Mouse (Mus musculus) heart, postnatal 14 days (tissue): Measurements from ENCODE around the gene Slc31a1. TPM values are rescaled to one million over a fixed set of nuclear protein-coding genes. Genes with fewer than 3 reads are reported as not detected.

Experiments used
- DNase-seq, 2 experiments: peaks; one replicate each; pipeline ENCODE4 v3.0.0; 2021 to 2022
- intact Hi-C: fragments of 180-260 bp; cut with DNase I; formaldehyde crosslinking; loops from one replicate; pipeline ENCODE4 v1.15.1; 2025
- long read RNA-seq, 2 experiments: library from polyadenylated mRNA; stranded (forward); transcript quantifications; one replicate each; pipeline ENCODE4 v2.0.0; 2021
- total RNA-seq, 2 experiments: library from RNA; stranded (reverse); gene quantifications; 2 replicates each; pipeline ENCODE4 v1.2.3; 2021

Slc31a1 gene
- total RNA-seq = 10 to 100 TPM; 25.9 to 28.5 TPM
- long read RNA-seq, experiment 1, transcript Slc31a1-201 (5 exons, 3,718 nt) = major isoform, 107 of 115 reads
- long read RNA-seq, experiment 1, partial matches to known transcripts = 5 of 115 reads
- long read RNA-seq, experiment 1, other reads (novel, unspliced or antisense) = 3 of 115 reads
- long read RNA-seq, experiment 2, transcript Slc31a1-201 (5 exons, 3,718 nt) = major isoform, 90 of 95 reads
- long read RNA-seq, experiment 2, partial matches to known transcripts = 1 of 95 reads
- long read RNA-seq, experiment 2, other reads (novel, unspliced or antisense) = 4 of 95 reads

DNA sequence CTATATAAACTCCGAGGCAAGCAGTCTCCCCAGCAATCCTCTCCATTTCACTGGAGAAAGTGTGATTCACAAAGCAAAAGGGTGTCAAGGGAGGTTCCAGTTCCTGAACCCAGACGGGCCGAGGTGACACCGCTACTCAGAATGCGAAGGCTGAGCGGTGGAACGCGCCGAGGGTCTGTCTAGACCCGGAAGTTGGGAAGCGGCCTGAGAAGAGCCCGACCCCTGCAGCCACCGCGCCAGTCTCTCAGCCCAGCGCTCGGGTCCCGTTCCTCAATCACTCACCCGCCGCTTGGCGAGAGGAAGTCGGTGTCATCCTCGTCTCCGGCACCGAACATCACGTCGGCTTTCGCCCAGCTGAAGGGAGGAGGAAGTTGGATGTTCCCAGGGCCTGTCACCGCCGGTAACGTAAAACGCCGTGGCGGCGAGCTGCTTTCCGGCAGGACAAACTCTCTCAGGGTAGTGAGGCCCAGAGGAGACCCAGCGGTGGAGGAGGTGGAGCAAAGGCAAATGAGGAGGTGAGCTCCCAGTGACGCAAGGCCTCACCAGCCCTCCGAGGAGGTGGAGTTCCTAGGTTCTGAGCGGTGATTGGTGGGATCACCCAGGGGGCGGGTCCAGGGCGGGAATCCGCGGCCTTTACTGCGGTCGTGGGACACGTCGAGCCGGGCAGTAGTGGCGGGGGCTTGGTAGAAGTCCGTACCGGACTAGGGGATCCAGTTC is at the start of gene Slc31a1, which contains the start of gene Fkbp15:
TSS of gene Slc31a1 (plus strand) at position 640 of the 717 bp plus-strand sequence.
TSS of gene Fkbp15 (minus strand) at position 461 of the 717 bp plus-strand sequence.
- DNase-seq = peak; percentile 92 to 94
- intact Hi-C loops = loop anchor here (2.0 kb wide), 1 partner anchor 47 kb away; no protein-coding TSS in a partner anchor

DNA sequence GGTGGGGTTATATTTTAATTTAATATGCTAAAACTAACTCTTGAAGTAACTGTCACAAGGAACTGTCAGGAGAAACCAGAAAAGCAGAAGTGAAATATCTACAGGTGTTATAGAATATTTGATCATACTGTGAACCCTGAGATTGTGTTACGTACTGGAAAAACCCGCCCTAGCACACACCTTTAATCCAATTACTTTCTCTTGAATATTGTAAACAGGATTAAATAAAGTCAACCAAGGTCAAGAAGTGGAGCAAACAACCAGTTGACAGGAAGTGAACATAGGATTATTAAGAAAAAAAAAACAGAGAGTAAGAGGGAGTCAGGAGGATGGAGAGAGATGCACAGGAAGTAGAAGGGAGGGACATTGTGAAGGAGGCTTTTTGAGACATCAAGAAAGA is 47.7 kb upstream of the Slc31a1 start:
- DNase-seq = no peak
- intact Hi-C loops = no loop called here

DNA sequence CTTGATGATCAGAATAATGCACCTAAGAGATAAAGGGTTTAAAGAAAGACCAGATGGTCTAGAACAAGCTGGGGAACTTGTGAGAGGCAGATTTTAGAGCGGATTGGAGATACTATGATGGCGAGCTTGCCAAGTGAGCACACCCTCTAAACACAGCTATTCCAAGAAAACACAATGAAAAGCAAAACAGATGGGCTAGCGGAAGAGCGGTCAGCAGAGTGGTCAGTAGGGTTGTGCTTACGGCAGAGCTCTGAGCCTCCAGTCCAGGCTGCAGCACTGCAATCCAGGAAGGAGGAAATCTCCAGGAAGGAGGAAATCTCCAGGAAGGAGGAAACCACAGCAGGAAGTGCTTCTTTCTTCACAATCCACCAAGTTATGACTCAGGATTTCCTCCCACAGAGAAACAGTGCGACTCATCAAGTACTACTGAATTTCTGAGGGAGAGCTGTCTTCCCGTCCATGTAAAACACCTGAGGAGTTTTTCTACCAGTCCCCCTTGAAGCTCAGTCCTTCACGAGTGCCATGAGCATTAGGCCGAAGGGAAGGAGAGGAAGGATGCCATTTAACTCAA is 46.8 kb upstream of the Slc31a1 start:
- no peak for DNase-seq
- intact Hi-C loops = no loop called here

DNA sequence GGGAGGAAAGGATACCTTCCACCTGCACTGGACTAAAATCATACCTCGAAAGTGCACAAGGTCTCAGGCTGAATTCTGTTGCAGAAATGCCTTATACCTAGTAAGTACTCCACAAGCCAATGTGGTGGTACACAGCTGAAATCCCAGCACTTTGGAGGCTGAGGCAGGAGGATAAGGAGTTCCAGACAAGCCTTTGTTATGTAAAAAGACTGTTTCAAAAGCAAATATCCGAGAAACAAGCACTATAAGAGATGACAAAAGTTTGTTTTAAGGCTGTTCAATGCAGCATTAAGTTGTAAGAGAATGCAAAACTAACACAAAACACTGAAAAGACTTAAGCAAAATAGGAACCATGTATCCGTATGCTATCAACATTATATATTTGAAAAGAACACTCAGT is 46.0 kb upstream of the Slc31a1 start:
- intact Hi-C loops = no loop called here
- DNase-seq = no peak

DNA sequence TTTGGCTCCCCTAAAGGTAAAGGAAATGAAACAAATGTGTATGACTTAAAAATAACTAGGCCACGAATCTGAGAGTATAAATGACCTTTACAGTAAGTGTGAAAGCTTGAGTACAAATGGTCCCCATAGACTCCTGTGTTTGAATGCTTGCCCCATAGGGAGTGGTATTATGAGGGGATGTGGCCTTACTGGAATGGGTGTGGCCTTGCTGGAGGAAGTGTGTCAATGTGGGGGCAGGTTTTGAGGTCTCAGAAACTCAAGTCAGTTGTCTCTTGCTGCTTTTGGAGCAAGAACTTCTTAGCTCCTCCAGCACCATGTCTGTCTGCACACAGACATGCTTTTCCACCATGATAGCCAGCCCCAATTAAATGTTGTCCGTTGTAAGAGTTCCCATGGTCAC is 44.1 kb upstream of the Slc31a1 start:
- intact Hi-C loops = no loop called here

DNA sequence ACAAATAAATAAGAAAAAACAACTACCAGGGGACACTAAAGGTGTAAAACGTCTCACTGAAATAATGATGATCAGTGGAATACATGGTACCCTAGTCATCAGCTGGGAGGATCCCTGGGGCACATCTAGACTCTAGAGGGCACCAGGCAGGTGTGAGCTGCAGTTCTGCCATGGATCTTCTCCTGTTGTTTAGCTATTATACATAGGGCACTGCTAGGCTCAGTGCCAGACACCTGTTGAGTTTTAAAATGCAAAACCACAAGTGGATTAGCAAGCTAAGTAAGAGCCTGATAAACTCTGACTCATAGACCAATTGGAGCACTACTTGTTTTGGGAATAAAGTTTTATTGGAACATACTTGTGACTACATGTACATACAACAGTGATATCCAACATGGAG is 42.2 kb upstream of the Slc31a1 start:
- no peak for DNase-seq
- intact Hi-C loops = no loop called here

More for the DNA sequence above, 44.1 kb upstream of the Slc31a1 start:
- no peak for DNase-seq

DNA sequence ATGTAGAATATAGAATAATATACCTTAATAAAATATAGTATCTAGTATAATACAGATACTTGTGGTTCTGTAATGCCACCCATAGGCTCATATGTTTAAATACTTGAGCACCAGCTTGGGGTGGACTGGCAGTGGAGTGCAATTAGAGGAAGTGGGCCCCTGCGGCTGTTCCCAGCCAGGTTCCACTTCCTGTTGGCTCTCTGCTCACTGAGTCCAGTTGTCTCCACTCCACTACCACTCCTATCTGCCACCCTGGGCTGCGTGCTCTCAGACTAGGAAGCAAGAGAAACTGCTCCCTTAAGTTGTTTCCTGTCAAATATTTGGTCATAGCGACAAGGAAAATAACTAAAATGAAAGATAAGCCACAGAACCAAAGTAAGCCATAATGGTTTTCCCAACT is 37.8 kb upstream of the Slc31a1 start:
- peak in 1 of 2 experiments; percentile 12 for DNase-seq
- intact Hi-C loops = no loop called here

DNA sequence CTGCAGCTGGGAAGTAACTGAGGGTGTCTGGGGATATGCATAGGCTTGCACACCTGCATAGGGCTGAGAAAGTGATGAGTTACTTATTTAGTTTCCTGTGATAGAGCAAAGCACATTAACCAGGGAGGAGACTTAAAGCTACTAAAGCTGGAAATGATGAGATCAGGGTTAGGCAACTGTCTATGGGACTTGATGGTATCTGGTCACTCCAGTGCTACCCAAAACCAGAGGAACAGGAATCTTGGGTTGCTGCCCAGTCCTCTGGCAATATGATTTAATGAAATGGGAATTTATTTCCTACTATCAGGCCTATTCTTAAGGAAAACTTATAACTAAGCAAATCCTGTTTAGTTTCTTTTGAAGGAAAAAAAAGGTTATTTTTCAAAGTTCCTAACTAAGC is 34.4 kb upstream of the Slc31a1 start:
- intact Hi-C loops = no loop called here

DNA sequence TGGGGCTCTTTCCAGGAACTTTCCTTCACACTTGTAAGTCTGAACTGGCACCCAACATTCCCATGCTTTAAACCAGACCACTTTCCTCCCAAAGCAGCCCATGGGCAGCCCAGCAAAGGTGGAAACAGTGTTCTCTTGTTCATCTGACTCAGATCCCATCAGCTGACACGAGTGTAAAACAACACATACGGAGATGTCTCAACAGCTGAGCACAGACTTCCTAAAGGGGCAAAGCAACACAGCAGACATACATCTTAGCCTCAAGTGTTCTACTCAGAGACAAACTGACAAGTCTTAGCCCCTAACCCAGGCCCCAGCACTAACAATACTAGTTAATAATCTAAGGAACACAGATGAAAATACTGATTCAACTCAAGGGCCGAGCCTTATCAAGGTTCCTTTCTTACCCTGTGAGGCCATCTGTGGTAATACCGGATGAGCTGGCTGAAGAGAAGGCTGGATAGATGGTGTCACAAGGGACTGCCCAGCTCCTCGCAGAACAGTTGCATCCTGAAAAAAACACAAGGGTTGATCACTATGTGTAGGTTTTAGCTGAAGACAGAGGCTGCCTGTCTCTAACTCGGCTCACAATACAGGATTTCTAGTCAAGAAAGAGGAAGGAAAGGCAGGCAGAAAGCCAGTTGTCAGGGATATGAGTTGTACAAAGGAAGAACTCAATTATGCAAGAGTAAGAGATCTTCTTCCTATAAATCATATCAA is 31.4 kb upstream of the Slc31a1 start:
- DNase-seq = no peak

More for the DNA sequence above, 34.4 kb upstream of the Slc31a1 start:
- DNase-seq = no peak

DNA sequence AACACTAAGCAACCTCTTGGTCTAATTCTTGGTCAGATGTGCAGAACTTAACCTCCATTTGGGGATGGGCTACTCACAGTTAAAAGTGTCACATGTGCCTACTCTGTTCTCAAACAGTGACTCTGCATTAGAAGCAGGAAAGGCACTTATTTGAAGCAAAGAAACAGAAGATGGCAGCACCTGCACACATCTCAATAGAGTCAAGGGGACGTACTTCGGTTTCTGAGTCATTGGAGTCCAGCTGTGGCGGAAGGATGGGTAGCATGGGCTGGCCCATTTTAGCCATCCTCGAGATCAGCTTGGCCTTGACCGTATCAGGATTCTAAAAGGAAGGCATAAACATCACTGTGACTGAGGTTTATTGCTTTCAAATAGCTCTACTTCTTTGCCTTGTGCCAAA is 28.6 kb upstream of the Slc31a1 start:
- intact Hi-C loops = no loop called here
- DNase-seq = no peak

More for the DNA sequence above, 31.4 kb upstream of the Slc31a1 start:
- intact Hi-C loops = no loop called here

DNA sequence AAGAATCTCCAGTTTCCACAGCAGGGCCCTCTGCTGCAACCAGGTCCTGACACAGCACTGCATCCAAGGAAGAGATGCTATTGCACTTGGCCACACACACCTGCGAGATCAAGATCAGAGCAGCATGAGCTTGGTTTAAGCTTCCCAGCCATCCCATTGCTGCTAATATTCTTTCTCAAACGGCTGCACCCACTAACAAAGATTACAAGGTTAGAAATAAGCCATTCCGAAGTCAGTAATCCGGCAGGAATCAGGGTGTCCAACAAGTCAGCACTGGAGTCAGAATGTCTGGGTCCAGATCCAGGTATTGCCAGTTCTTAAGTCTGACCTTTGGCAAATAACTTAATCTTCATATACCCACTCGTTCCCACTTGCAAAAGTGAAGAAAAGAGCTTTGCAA is 22.0 kb upstream of the Slc31a1 start:
- no peak for DNase-seq
- intact Hi-C loops = no loop called here

DNA sequence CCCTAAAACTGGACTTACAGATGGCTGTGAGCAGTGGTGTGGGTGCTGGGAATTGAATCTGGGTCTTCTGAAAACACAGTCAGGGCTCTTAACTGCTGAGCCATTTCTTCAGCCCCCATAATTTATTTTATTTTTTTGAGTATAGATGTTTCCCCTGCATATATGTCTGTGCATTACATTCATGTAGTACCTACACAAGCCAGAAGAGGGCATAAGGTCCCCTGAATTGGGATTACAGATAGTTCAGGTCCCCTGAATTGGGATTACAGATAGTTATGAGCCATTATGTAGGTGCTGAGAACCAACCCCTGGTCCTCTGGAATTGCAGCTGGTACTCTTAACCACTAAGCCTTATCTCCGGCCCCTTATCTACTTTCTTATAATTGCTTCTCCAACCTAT is 16.5 kb upstream of the Slc31a1 start:
- intact Hi-C loops = loop anchor here (5.0 to 10.0 kb wide), 2 partner anchors 63 to 421 kb away; partner anchors contain the start of genes Cdc26 and Prpf4
- peak in 1 of 2 experiments; percentile 15 for DNase-seq

DNA sequence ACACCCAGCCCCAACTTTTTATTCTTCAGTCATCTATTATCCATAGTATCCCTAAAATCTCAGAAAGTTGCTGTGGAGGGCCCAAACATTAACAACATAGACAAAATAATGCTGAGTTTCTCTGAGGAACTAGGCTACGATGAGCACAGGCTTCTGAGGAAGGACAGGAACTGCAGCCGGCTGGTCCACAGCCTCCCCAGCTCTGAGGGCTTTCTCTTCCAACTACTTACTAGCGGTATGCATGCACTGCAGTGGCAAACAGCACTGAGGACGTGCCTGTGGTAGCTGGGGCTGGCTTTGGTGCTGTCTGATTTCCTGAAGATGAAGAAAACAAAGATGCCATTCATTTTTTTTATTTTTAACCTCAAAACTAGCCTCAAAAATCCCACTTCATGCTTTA is 14.7 kb upstream of the Slc31a1 start:
- intact Hi-C loops = loop anchor here (5.0 to 10.0 kb wide), 2 partner anchors 161 to 419 kb away; no protein-coding TSS in a partner anchor
- DNase-seq = no peak

DNA sequence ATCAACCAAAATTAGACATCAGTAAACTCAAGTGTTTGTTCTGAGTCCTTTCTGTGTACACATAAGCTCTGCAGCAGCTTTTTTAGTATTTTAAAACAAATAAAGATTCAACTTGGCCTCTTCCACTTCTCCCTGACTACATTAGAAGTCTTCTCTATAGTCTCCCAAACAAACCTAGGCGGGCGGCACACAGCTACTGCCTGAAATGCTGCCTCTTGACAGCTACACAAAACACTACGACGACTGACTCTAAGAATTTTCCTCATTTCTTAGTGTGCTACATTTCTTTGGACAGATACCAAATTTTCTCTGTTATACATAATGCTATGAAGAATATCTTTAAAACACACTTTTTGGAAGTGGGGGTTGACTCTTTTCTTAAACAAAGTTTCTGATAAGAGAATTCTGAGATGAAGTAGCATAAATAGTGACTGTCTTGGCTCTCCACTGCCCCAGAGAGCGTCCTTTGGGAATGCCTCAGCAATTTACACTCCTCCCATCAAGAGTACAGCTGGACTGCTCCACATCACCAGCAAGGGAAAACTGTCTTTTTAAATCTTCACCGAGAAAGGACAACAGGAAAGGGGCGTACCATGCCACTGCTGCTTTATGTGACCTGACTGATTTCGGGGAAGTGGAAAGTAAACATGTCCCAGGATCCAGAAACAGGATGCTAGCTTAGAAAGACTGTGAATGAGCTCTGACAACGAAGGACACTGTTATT is 12.8 kb upstream of the Slc31a1 start:
- intact Hi-C loops = loop anchor here (5.0 to 10.0 kb wide), 2 partner anchors 160 to 417 kb away; no protein-coding TSS in a partner anchor
- peak in 1 of 2 experiments; percentile 21 for DNase-seq

DNA sequence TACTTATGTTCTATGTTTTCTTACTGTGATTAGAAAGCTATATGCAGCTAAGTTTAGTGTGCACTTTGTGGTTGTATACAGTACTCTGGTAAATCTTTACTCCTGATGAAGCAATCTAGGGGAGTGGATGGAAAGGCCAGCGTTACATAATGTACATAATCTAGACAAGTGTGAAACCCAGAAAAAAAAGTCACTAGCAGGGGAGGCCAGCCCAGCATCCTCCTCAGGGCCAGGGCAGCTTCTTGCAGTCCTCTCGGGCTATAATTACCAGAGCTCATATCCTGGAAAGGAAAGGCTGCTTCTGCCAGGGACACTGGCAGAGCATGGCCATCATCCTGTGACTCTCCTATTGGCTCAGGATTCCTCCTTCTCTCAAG is 12.2 kb upstream of the Slc31a1 start:
- intact Hi-C loops = loop anchor here (5.0 to 10.0 kb wide), 2 partner anchors 159 to 416 kb away; no protein-coding TSS in a partner anchor

DNA sequence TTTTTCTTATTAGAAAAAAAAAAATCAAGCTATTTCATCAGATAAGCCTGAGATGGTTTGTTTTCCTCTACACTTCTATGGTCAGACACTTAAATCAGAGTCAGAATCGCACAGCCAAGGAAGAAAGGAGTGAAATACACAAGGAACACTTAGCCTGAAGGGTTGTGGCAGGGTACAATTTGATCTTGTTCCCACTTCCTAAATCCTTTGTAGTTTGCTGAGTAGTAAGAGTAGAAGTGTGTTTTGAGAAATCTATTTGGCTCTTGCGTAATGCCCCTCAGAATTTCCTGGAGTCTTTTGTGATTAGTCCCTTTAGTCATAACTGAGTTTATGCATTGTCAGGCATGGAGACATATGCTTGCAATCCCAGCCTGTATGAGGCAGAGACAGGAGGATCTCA is 11.2 kb upstream of the Slc31a1 start:
- DNase-seq = no peak
- intact Hi-C loops = loop anchor here (5.0 to 10.0 kb wide), 2 partner anchors 158 to 415 kb away; no protein-coding TSS in a partner anchor

More for the DNA sequence above, 12.2 kb upstream of the Slc31a1 start:
- DNase-seq = no peak

DNA sequence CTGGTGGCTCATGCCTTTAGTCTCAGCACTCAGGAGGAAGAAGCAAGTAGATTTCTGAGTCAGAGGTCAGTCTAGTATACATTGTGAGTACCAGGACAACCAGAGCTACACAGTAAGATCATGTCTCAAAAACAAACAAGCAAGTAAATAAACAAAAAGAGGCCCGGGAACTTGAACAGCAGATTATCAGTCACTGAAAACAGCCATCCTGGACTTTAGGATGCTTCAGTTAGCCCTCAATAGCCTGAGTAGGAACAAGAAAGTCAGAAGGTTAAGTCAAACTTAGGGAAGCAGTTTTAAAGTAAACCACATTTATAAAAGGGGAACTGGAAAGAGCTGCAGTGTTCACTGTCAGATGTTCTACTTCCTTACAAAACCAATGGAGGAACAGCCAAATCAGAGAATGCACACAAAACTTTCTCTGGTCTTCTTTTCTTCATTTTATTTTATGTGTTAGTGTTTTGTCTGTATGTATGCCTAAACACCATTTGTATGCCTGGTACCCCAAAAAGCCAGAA is 2.8 kb upstream of the Slc31a1 start:
- DNase-seq = no peak
- intact Hi-C loops = no loop called here

DNA sequence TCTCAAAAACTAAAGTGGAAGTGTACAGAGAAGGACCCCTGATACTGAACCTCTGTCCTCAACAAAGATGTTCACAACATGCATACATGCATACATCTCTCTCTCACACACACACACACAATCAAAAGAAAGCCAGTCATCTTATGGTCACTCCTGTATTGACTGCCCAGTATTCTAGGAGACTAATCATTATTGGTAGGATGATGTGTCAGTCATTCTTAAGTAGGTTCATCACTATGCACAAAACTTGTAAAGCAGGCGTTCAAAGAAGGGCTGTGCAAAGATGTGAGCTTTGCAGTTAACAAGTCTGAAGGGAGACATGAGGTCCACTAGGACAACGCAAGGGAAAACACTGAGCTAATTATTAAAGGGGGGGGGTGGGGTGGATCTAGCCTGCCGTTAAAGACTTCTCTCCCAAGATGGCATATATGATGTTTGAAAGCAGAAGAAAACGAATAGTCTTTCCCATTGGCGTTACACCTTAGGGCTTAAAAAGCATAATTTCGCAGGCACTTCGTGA is 1.2 kb upstream of the Slc31a1 start:
- no peak for DNase-seq
- intact Hi-C loops = no loop called here

DNA sequence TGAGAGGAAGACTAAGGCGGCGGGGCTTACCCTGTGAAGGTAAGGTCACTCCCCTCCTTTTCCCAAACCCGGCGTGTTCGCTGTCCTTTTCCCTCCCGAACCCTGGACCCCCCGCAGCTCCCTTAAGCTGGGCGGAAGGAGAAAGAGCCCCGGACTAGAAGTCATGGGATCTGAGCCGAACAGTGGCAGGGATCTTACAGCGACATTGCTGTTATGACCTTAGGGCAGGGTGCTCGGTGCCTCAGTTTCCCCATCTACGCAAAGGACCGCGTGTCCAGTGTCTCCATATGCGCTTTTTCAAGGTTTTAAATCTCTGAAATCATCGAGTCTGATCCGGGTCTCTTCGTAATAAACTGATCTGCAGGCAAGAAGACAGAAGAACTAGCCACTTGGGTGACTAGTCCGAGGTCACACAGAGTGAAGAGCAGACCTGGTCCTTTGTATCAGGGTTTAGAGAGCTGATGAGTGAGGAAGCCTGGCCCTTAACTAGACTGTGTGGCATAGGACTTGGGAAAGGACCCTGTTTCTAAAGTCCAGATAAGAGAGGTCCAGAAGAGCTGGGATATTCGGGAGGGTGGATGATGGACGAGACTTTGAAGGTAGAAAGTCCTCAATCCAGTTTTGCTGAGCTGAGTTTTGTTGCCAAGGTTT is 403 bp downstream of the Slc31a1 start:
- intact Hi-C loops = loop anchor here (2.0 kb wide), 1 partner anchor 46 kb away; no protein-coding TSS in a partner anchor
- DNase-seq = peak in 1 of 2 experiments; percentile 18
